Mouse (Mus musculus) thymus, adult 2 months (tissue): Measurements from ENCODE around the gene Mphosph9.
"Not testable (repeated sequence)": the region's sequence is repeated elsewhere in the genome, so short reads cannot be mapped to it uniquely, and the experiment has no call there.

Experiments used
- CTCF ChIP-seq: fragments of 200-500 bp; IDR thresholded peaks from 2 replicates; pipeline ENCODE4 v1.5.1; 2012; ENCODE audit warnings: mild to moderate bottlenecking, control low read depth, low read length, moderate library complexity, borderline replicate concordance; ENCODE audit not compliant: control insufficient read depth, poor library complexity, insufficient read depth; ENCODE audit errors: extremely low read depth
- POLR2A ChIP-seq: fragments of 200-500 bp; IDR thresholded peaks from 2 replicates; pipeline ENCODE4 v1.6.1; 2012; ENCODE audit warnings: mild to moderate bottlenecking, low read length, control low read depth, moderate library complexity; ENCODE audit not compliant: control insufficient read depth, poor library complexity, insufficient read depth; ENCODE audit errors: extremely low read depth

- TF ChIP-seq CTCF, POLR2A: not testable (repeated sequence)
Observed at GRCm38 (mm10) chr5:124302853-124303252, 24.9 kb downstream of the Mphosph9 start.
